Mouse (Mus musculus): Measurements from ENCODE around the gene Nfatc4. TPM values are rescaled to one million over a fixed set of nuclear protein-coding genes. Genes with fewer than 3 reads are reported as not detected.

Nfatc4 gene
- total and polyA plus RNA-seq, 3 experiments = not detected

GRCm38 (mm10) chr14:55863773-55864172 is 40.8 kb downstream of the Nfatc4 start:
- Histone ChIP-seq H3K9me3 (replicated peaks; ENCODE audit: low read length) (no peaks in the 10 kb centered on the region), H3K27ac (ENCODE audit: insufficient read depth, low read depth) (no peak overlapping the region), H3K9ac (ENCODE audit: insufficient read depth, low read depth) (no peak overlapping the region), H3K4me1 (ENCODE audit: control insufficient read depth in 1 of 2, insufficient read depth in 2 of 2) (peaks cover 10 to 21% of the 10 kb centered on the region in 2 experiments), H3K4me2 (ENCODE audit: insufficient read depth, low read depth, poor library complexity, severe bottlenecking) (no peak overlapping the region), H3K79me2 (replicated peaks; ENCODE audit: control insufficient read depth, extremely low read depth, insufficient read depth, poor library complexity, severe bottlenecking) (no peaks in the 10 kb centered on the region), H3K4me3 (replicated peaks in 1 of 3; ENCODE audit: low read depth in 2 of 3, low read length in 2 of 3, poor library complexity in 1 of 3) (no peak overlapping the region), H3K27me3 (replicated peaks) (peaks cover 17% of the 10 kb centered on the region), H3K36me3 (replicated peaks in 1 of 2; ENCODE audit: control insufficient read depth in 1 of 2, insufficient read depth in 1 of 2, low read length in 1 of 2) (no peaks in the 10 kb centered on the region)
- in situ Hi-C loops (cut with MboI; ENCODE audit: low pct_ligation_motif_present, low pct_unique_long_range_greater_than_20kb, low sequenced_read_pairs) = loop anchor here (5.0 kb wide), 1 partner anchor 41 kb away; the partner anchor contains the start of gene Nfatc4
- DNase-seq (ENCODE audit: extremely low read depth) = peak; percentile 84
- TF ChIP-seq RAD21 (IDR thresholded peaks at IDR 0.05; ENCODE audit: low read depth, low read length) = peak; percentile 84
- no peak for TF ChIP-seq USF2 (conservative IDR thresholded peaks at IDR 0.05; ENCODE audit: low read depth, low read length)
- peak; percentile 84 for TF ChIP-seq MYC (IDR thresholded peaks at IDR 0.05; ENCODE audit: low read depth, low read length)
- TF ChIP-seq USF1 (IDR thresholded peaks at IDR 0.05; ENCODE audit: low read depth, low read length) = no peak
- peak; percentile 87 for TF ChIP-seq SMC3 (IDR thresholded peaks at IDR 0.05; ENCODE audit: low read depth, low read length)
- TF ChIP-seq MEF2A (IDR thresholded peaks at IDR 0.05; ENCODE audit: borderline replicate concordance, low read depth, low read length) = peak; percentile 23; the same call in 1 of the 2 replicates
- TF ChIP-seq NELFE (IDR thresholded peaks at IDR 0.05; ENCODE audit: low read depth, low read length) = peak; percentile 18; the same call in 1 of the 2 replicates
- peak; percentile 36 for TF ChIP-seq ELF1 (IDR thresholded peaks at IDR 0.05; ENCODE audit: low read depth, low read length)
- TF ChIP-seq ZNF384 (IDR thresholded peaks at IDR 0.05; ENCODE audit: low read depth, low read length) = no peak
- no peak for TF ChIP-seq RCOR1 (conservative IDR thresholded peaks at IDR 0.05; ENCODE audit: low read depth, low read length)
- TF ChIP-seq MAX (IDR thresholded peaks at IDR 0.05; ENCODE audit: low read length) = peak; percentile 59; the same call in 1 of the 2 replicates
- peak; percentile 77 to 93; a peak in 3 of 4 replicates for TF ChIP-seq CTCF (conservative IDR thresholded peaks at IDR 0.05 in 1 of 2, IDR thresholded peaks at IDR 0.05 in 1 of 2; ENCODE audit: low read depth in 2 of 2, low read length in 2 of 2)
- peak; percentile 49; the same call in 1 of the 2 replicates for TF ChIP-seq IRF4 (IDR thresholded peaks at IDR 0.05; ENCODE audit: low read depth, low read length)
- dilution Hi-C loops (cut with MboI; ENCODE audit: extremely low pct_ligation_motif_present, extremely low pct_unique_long_range_greater_than_20kb, low sequenced_read_pairs) = no loop called here

- no peak overlapping the region for H3K4me3 ChIP-seq (replicated peaks in 1 of 3; ENCODE audit: low read depth in 2 of 3, low read length in 2 of 3, poor library complexity in 1 of 3)
- H3K27ac ChIP-seq (ENCODE audit: insufficient read depth, low read depth) = no peak overlapping the region
- H3K79me2 ChIP-seq (replicated peaks; ENCODE audit: control insufficient read depth, extremely low read depth, insufficient read depth, poor library complexity, severe bottlenecking) = no peaks in the 10 kb centered on the region
- DNase-seq (ENCODE audit: extremely low read depth) = no peak
- H3K36me3 ChIP-seq (replicated peaks in 1 of 2; ENCODE audit: control insufficient read depth in 1 of 2, insufficient read depth in 1 of 2, low read length in 1 of 2) = no peaks in the 10 kb centered on the region
- peaks cover 17% of the 10 kb centered on the region for H3K27me3 ChIP-seq (replicated peaks)
- in situ Hi-C loops (cut with MboI; ENCODE audit: low pct_ligation_motif_present, low pct_unique_long_range_greater_than_20kb, low sequenced_read_pairs) (no loop called here), dilution Hi-C loops (cut with MboI; ENCODE audit: extremely low pct_ligation_motif_present, extremely low pct_unique_long_range_greater_than_20kb, low sequenced_read_pairs) (no loop called here)
- no peak overlapping the region for H3K4me2 ChIP-seq (ENCODE audit: insufficient read depth, low read depth, poor library complexity, severe bottlenecking)
- peak; percentile 30; the same call in 1 of the 2 replicates for TF ChIP-seq SMC3 (IDR thresholded peaks at IDR 0.05; ENCODE audit: low read depth, low read length)
- no peak for TF ChIP-seq POLR2AphosphoS2 (IDR thresholded peaks at IDR 0.05; ENCODE audit: low read depth, low read length)
- TF ChIP-seq GABPA (IDR thresholded peaks at IDR 0.05; ENCODE audit: insufficient replicate concordance, low read depth, low read length) = no peak
- TF ChIP-seq PAX5 (IDR thresholded peaks at IDR 0.05; ENCODE audit: low read length) = no peak
- TF ChIP-seq CHD2 (IDR thresholded peaks at IDR 0.05; ENCODE audit: low read length) = no peak
- TF ChIP-seq CTCF (conservative IDR thresholded peaks at IDR 0.05 in 1 of 2, IDR thresholded peaks at IDR 0.05 in 1 of 2; ENCODE audit: low read depth in 2 of 2, low read length in 2 of 2) = peak; percentile 75 to 97
- H3K9ac ChIP-seq (ENCODE audit: insufficient read depth, low read depth) = no peak overlapping the region
- H3K4me1 ChIP-seq (ENCODE audit: control insufficient read depth in 1 of 2, insufficient read depth in 2 of 2) = peaks cover 13 to 31% of the 10 kb centered on the region in 2 experiments
- peaks cover 10% of the 10 kb centered on the region for H3K9me3 ChIP-seq (replicated peaks; ENCODE audit: low read length)
Measured at GRCm38 (mm10) chr14:55866962-55867361, 44.0 kb downstream of the Nfatc4 start.

Data from CH12.LX (cell line).